Mouse (Mus musculus): ENCODE measurements around the gene Klrc2.
A peak's percentile ranks its signal among the peaks of the same experiment; 100 is the strongest.
"Not testable (repeated sequence)": the region's sequence is repeated elsewhere in the genome, so short reads cannot be mapped to it uniquely, and the experiment has no call there.

The Klrc2 gene

DNA sequence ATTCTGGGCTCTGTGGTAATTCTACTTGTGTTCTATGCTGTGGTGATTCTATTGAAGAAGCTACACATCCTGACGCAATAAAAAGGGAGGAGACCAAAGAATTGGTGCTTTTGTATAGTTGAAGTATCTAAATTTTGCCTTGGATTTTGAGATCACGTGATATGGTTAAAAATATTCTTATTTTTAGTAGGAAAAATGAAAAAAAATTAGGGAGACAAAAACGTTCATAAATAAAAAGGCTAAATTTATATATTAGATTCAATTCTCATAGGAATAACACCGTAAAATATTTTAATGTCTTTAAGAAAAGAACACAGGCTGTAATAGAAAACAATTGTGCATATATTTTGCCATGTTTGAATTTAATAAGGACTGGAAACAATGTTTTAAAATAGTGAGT is at the start of gene Klrc2:
Gene Klrc2, minus strand, starts transcription at position 101 of the 400 bp plus-strand sequence.
- DNase-seq (ENCODE audit: low spot score in 2 of 2): not testable (repeated sequence)

- DNase-seq (ENCODE audit: low spot score in 2 of 2): not testable (repeated sequence)
Measured at GRCm38 (mm10) chr6:129691436-129691835, 30.9 kb upstream of the Klrc2 start.

DNA sequence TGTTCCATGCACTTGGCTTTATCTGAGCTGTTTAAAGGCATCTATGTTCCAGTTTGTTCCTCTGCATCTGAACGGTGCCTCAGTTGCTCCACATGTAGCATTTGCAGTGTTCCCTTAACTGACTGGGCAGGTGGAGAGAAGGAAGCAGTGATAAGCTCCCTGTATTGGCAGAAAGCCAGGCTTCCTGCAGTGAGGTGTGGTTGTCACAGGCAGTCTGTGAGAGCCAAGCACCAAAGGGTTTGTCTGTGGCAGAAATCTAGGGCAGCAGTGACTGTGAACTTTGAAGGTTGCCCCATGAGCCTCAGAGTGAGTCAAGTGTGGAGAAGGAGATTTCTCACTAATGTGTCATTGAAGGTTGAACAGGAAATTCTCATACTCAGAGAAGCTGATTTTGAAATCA is 19.9 kb upstream of the Klrc2 start:
- DNase-seq (ENCODE audit: low spot score in 2 of 2): peak; percentile 3 to 9

- DNase-seq (ENCODE audit: low spot score in 2 of 2): no peak
Measured at GRCm38 (mm10) chr6:129678873-129679272, 18.4 kb upstream of the Klrc2 start, which contains the start of gene Klrc1. Gene Klrc1, minus strand, starts transcription at chr6:129678973.

DNA sequence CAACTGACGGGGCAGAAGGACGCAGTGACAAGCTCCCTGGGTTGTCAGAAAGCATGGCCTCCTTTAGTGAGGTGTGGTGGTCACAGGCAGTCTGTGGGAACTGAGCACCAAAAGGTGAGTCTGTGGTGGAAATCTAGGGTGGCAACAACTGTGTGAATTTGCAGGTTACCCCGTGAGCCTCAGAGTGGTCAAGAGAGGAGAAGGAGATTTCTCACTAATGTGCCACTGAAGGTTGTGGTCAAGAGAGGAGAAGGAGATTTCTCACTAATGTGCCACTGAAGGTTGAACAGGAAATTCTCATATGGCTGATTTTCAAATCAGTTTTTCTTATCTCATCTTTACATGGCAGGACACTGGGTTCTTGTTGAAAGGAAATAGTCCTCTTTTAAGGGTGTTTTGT is 812 bp upstream of the Klrc2 start:
- DNase-seq (ENCODE audit: low spot score in 2 of 2): not testable (repeated sequence)

DNA sequence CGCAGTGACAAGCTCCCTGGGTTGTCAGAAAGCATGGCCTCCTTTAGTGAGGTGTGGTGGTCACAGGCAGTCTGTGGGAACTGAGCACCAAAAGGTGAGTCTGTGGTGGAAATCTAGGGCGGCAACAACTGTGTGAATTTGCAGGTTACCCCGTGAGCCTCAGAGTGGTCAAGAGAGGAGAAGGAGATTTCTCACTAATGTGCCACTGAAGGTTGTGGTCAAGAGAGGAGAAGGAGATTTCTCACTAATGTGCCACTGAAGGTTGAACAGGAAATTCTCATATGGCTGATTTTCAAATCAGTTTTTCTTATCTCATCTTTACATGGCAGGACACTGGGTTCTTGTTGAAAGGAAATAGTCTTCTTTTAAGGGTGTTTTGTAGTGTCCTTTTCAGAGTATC is 16.4 kb downstream of the Klrc2 start:
- DNase-seq (ENCODE audit: low spot score in 2 of 2): not testable (repeated sequence)

DNA sequence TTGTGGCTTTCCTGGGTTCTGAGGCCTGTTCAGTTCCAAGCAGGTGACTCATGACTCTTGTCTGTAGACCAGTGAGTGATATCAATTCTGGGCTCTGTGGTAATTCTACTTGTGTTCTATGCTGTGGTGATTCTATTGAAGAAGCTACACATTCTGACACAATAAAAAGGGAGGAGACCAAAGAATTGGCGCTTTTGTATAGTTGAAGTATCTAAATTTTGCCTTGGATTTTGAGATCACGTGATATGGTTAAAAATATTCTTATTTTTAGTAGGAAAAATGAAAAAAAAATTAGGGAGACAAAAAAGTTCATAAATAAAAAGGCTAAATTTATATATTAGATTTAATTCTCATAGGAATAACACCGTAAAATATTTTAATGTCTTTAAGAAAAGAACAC is 17.3 kb downstream of the Klrc2 start, which contains the start of gene Klrc3:
Gene Klrc3, minus strand, starts transcription at position 101 of the 400 bp plus-strand sequence.
- not testable (repeated sequence) for DNase-seq (ENCODE audit: low spot score in 2 of 2)

- DNase-seq (ENCODE audit: low spot score in 2 of 2): not testable (repeated sequence)
Measured at GRCm38 (mm10) chr6:129631046-129631445, 29.4 kb downstream of the Klrc2 start.

- no peak for DNase-seq (ENCODE audit: low spot score in 2 of 2)
Measured at GRCm38 (mm10) chr6:129623735-129624134, 36.8 kb downstream of the Klrc2 start, which contains the start of gene Klrk1. Gene Klrk1, minus strand, starts transcription at chr6:129623864.

- no peak for DNase-seq (ENCODE audit: low spot score in 2 of 2)
Measured at GRCm38 (mm10) chr6:129608372-129608771, 52.1 kb downstream of the Klrc2 start.

All from urinary bladder, adult 18-20 months (tissue).